Mouse (Mus musculus) retina, postnatal 7 days (tissue): ENCODE measurements at regions not wholly inside any gene's neighbourhood (a gene's known extent, or its start where the extent isn't known, plus 50 kb on each side); places are given as distances from the start of the nearest gene placed in this dataset.
"Not testable (repeated sequence)": the region's sequence is repeated elsewhere in the genome, so short reads cannot be mapped to it uniquely, and the experiment has no call there.

Source experiments
- DNase-seq: peaks from one replicate; pipeline ENCODE4 v3.0.0-alpha.2; 2012; ENCODE audit warnings: low read depth, low spot score

DNA sequence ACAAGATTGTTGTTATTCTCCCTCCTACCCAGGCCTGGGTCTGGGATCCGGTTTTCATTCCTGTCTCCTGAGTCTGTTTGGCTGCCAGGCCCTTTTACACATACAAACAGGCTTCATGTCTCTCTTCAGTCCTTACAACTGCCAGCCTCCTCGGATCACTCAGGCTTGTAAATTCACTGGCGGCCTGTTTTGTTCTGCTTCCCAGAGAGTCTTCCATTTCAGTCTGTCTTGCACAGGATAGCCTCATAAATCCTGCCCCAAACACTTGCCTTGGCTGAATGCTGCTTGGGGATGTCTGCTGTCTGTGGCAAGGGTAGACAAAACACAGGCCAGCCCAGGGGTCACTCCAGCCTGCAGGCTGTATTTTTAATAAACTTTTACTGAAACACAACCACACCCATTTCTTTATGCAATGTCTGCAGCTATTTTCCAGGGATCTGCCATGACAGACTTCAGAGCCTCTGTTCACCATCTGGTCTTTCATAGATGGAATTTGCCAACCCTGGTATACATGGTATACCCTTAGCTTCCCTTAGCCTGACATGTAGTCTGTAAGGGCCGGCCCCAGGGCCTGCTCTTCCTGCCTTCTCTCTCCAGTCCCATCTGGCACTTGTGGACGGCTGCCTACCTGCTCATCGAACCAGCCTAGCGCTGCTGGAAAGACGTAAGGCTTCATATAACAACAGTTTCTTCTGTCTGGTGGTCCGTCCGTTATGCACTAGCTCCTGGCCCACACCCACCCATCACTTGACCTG, 149.0 kb upstream of the Mocs1 start:
- DNase-seq: no peak

GRCm38 (mm10) chr17:49281344-49281743, 146.8 kb upstream of the Mocs1 start:
- no peak for DNase-seq

DNA sequence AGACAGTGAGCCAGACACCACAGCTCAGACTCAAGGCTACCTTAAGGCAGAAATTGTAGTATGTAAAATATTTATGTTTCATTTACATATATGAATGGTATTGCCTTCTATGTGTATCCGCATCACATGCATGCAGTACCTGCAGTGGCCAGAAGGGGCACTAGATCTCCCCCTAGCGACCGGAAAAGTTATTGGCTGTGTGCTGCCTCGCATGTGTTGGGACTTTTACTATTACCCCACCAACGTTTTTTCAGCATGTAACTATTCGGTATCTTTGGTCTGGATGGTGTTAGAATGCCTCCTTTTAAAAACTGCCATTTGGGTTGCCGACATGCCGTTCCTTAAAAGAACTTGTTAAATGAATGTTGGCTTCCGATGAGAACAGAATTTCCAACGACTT, 145.7 kb upstream of the Mocs1 start:
- no peak for DNase-seq

DNA sequence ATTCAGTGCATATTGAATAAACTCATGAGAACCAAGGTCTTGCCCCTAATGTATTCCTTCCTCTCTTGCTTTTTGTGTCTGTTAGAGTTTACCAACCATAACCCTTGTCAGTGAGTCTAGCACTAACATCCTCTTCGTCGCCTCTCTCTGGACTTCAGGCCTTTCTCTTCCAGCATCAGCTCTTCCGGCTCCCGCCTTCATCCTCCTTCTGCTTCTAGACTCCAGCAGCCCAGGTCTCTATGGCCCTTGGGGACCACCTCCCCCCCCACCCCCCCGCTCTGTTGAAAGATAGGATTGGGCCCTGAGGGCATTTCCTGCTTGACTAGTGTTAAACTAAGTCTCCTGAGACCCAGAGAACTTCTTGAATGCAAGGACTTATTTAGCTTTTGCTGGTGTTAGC, 144.7 kb upstream of the Mocs1 start:
- DNase-seq: no peak

- DNase-seq: no peak
Observed at GRCm38 (mm10) chr17:49291636-49292035, 136.5 kb upstream of the Mocs1 start.

- DNase-seq: no peak
Observed at GRCm38 (mm10) chr17:49304461-49304860, 123.7 kb upstream of the Mocs1 start.

DNA sequence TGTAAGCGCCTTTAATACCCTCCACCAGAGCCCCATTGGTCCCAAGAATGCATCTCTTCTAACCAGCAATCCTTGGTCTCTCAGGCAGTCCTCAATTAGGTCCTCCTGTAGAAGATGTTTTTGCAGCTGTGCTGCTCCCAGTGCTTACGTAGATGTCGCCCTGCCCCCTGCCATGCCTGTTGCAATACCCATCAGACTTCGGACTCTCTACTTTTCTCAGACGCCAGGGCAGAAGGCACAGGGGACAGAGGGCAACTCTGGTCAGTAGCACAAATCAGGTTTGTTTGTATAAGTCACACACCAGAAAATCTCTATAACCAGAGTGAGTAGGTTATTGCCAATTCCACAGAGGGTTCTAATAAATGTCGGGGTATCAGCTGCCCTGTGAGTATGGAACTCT, 123.0 kb upstream of the Mocs1 start:
- no peak for DNase-seq

DNA sequence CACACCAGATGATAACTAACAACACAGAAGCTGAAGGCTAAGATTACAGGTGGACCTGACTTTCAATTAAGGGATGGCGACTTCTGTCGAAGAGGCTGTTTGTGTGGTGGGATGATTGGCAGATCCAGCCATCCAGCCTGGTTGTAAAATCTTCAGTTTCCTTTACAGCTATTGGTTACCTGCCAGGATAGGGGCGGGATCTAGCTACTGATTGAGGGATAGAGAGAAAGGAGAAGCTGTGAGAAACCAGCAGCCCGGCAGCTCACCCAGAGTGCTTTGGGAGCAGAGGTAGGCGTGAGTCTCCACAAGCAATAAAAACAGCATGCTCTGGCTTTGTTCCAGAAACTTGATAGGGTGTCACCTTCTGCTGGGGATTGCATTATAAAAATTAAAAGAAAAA, 119.1 kb upstream of the Mocs1 start:
- DNase-seq: peak; percentile 34

- DNase-seq: no peak
Observed at GRCm38 (mm10) chr17:49314196-49314595, 114.0 kb upstream of the Mocs1 start.

DNA sequence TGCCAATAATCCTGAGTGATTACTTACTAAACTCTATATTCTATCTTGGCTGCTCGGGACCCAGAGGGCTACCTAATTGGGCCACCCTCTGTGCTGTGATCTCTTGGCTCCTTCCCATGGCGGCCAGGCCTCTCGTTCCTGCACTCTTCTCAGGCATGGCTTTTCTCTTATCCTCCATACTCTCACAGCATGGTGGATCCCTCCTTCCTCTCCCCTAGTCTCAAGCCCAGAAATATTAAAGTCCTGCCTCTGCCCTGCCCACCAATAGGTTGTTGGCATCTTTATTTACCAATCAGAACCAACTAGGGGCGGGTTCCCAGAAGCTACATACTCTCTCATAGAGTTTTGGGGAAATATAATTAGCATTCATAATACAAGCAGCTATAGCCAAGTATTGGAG, 100.6 kb upstream of the Mocs1 start:
- DNase-seq: peak; percentile 9

DNA sequence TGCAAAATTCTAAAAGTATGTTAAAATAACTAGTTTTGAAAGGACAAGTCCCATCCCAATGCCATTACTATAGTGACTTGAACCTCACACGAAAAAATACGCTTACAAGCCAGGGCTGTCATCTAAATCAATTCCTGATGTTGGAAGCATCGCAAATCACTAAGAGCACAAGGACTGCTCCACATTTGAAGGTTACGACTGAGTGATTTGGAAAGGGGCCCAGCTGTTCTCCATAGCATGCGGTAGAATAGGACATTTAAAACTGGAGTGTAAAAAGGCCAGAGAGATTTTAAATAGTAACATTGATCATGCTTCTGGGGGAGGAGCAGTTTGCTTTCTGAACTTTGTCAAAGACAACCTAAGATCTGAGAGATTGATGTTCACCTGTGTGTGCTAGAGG, 92.8 kb upstream of the Mocs1 start:
- DNase-seq: no peak

- no peak for DNase-seq
Observed at GRCm38 (mm10) chr17:49337881-49338280, 90.3 kb upstream of the Mocs1 start.

DNA sequence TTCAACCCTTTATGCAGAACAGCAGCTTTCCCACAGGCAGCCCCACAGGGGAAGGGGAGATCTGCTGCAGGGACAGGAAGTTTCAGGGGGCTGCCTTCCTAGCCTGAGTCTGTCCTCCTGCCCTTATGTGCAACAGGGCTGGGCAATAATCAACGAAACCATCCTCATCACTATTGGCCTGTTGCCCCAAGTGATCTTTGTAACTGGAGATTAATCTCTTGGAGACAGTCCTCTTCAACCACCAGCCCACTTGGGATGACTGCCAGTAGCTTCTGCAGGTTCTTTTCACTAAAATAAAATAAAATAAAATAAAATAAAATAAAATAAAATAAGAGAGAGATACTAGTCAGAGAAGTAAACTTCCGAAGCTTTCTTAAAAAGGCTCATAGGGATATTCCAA, 85.5 kb upstream of the Mocs1 start:
- DNase-seq: no peak

GRCm38 (mm10) chr17:49346701-49347100, 81.5 kb upstream of the Mocs1 start:
- no peak for DNase-seq

DNA sequence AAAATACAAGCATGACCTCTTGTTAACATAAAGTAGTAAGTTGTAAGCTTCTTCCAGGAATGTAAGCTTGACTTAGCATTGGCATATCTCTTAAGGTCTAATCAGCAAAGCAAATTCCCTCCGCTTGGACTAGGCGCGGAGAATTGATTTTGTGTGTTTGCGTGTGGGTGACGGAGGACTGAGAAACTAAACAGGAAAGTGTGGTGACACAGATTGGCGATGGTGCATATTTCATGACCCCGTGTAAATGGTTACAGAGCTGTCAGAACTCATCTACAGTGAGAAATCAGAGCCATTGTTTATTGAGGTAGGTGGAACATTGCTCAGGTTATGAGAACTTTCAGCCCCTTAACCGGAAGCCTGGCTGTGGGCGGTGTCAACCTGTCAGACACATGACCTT, 78.8 kb upstream of the Mocs1 start:
- no peak for DNase-seq

- DNase-seq: no peak
Observed at GRCm38 (mm10) chr17:49359212-49359611, 69.0 kb upstream of the Mocs1 start.

- not testable (repeated sequence) for DNase-seq
Observed at GRCm38 (mm10) chr17:49360251-49360650, 67.9 kb upstream of the Mocs1 start.

DNA sequence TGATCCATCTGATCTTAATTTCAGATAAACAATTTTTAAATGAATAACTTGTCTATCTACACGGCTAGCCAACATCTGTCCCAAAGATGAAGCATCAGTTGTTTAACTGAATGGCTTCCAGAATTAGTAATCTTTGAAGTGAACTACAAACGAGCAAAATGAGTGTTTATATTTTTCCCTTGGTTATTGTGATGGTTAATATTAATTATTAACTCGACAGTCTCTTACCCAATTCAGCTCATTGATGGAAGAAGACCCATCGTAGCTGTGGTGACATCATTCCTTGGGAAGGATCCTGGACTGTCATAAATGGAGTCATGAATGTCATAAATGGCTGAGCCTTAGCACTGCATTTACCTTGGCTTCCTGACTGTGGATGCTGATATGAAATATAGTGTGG, 60.4 kb upstream of the Mocs1 start:
- DNase-seq: no peak

DNA sequence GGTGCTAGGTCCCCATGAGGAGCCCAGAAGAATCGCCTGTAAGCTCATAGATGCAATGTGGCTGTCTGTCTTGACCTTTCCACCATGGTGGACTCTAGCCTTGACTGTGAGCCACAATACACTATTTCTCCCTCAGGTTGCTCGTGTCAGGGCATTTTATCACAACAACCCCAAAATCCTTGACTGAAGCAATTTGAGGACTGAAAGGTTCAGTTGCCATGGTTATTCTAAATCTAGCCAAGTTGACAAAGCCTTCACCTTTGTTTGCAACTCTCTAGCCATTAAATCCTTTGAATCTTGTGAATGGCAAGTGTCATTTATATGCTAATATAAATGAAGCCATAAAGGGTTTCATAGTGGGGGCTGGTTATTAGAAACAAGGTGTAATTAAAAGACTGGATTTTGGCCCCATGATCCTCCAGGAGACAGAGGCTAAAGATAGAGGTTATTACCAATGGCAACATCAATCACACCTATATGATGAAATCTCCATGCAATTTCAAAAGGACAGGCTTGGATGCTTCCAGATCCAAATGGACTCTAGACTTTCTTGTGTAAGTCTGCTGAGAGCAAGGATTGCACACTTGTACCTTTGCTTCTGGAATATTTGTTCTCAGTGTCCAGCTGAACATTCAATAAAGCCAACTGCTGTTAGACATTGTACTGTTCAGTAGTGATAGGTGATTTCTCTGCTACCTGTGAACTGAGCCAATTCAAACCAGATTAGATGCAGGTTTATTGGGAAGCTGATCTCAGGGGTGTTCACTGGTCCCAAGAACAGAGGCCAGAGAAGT, 59.5 kb upstream of the Mocs1 start:
- no peak for DNase-seq

GRCm38 (mm10) chr17:49377626-49378025, 50.5 kb upstream of the Mocs1 start:
- DNase-seq: no peak
